Mouse (Mus musculus): ENCODE measurements at regions not wholly inside any gene's neighbourhood (a gene's known extent, or its start where the extent isn't known, plus 50 kb on each side); places are given as distances from the start of the nearest gene placed in this dataset.

GRCm38 (mm10) chr16:25054304-25054703, 232.3 kb upstream of the Tprg start:
- TF ChIP-seq CTCF (IDR thresholded peaks at IDR 0.05; ENCODE audit: borderline replicate concordance, control insufficient read depth, extremely low read depth, insufficient read depth, low read length, poor library complexity) (no peak), POLR2A (IDR thresholded peaks at IDR 0.05; ENCODE audit: control insufficient read depth, extremely low read depth, insufficient read depth, low read length, poor library complexity) (no peak)

Measured in thymus, adult 2 months (tissue).